Mouse (Mus musculus): ENCODE results near the gene Zmiz1. TPM values are rescaled to one million over a fixed set of nuclear protein-coding genes. Genes with fewer than 3 reads are reported as not detected.

The Zmiz1 gene
- polyA plus RNA-seq, 1 experiment: 99.2 TPM

DNA sequence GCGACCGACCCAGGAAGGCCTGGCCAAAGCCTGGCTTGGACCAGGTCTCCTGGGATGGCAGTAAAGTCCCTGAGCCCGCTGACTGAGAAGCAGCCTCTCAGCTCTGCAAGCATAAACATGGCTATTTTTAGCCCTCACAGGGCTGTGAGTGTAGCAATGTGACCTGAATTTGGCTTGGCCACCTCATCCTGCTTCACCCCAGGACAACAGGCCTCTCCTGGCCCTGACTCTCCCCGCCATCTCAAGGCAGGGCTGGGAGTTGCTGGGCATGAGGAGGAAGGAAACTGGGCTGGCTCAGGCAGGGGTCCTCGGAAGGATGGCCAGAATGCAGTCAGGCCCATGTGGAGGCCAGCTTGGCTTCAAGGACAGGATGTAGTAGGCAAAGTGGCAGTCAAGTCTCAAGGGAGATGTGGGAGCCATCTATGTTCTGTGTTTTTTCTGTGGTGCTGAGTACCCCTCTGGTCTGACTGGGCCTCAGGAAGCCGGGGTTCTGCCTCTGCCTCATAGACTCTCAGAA lies 29.2 kb downstream of the Zmiz1 start:
- Histone ChIP-seq H3K27ac (ENCODE audit: insufficient read depth, low read depth, low read length) (peak overlapping the region; percentile 52), H3K4me3 (ENCODE audit: insufficient read depth, low read length) (no peak overlapping the region), H3K4me1 (ENCODE audit: control insufficient read depth, insufficient read depth, low read length) (peaks cover 91% of the 10 kb centered on the region)
- TF ChIP-seq POLR2A (IDR thresholded peaks at IDR 0.05; ENCODE audit: borderline replicate concordance, low read depth, low read length): no peak

DNA sequence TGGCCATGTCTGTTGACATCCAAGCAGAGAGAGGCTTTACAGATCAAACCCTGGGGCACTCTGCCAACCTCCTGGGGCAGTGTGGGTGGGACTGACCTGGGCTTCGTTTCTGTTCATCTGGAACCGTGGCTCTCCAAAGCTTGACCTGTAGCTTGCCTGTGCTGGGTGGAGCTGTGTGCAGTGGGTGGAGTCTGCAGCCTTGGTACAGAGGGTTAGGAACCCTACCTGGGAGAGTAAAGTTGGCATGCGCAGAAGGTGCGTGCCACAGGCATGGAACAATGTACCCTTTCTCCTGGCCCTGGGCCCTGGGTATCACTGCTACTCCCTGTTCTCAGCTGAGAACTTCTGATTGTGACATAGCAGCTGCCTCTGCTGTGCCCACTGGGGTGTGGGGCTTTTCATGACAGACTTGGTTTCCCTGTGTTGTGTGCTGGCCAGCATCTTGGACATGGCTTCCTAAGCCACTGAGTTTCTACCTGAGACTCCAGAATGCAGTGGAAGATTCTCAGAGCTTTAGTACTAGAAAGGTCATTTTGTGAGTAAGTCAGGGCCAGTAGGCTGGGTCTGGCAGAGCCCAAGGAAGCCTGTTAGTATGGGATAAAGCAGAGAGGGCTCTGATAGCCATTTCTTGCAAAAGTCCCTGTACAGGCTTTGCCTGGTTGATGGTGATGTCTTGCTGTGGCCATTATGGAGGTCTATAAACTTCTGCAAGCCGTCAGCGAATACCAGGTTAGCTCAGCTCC lies 30.5 kb downstream of the Zmiz1 start:
- TF ChIP-seq CTCF (IDR thresholded peaks at IDR 0.05; ENCODE audit: low read depth, low read length) (no peak), POLR2A (IDR thresholded peaks at IDR 0.05; ENCODE audit: borderline replicate concordance, low read depth, low read length) (no peak)
- peaks cover 91% of the 10 kb centered on the region for H3K4me1 ChIP-seq (ENCODE audit: control insufficient read depth, insufficient read depth, low read length)
- no peak overlapping the region for H3K27ac ChIP-seq (ENCODE audit: insufficient read depth, low read depth, low read length)
- no peak overlapping the region for H3K4me3 ChIP-seq (ENCODE audit: insufficient read depth, low read length)

DNA sequence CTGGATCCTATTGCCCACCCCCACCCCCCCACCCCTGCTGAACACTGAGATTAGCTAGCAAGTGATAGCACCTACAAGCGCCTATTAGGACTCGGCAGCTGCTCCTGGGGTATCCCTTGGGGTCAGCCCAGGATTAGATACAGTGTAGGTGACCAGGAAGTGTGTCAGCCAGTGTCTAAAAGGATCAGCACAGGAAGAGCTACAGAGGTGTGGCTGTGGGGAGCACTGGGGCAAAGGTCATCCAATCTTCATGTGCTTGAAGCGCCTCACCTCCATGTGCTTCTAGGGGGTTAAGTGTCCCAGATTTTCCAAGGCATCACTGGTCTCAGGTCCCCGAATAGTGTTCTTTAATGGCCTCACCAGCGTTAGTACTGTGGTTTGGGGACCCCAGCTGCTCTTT lies 33.0 kb downstream of the Zmiz1 start:
- no peak for TF ChIP-seq POLR2A (IDR thresholded peaks at IDR 0.05; ENCODE audit: borderline replicate concordance, low read depth, low read length)
- Histone ChIP-seq H3K4me1 (ENCODE audit: control insufficient read depth, insufficient read depth, low read length) (peaks cover 91% of the 10 kb centered on the region), H3K27ac (ENCODE audit: insufficient read depth, low read depth, low read length) (no peak overlapping the region), H3K4me3 (ENCODE audit: insufficient read depth, low read length) (no peak overlapping the region)

DNA sequence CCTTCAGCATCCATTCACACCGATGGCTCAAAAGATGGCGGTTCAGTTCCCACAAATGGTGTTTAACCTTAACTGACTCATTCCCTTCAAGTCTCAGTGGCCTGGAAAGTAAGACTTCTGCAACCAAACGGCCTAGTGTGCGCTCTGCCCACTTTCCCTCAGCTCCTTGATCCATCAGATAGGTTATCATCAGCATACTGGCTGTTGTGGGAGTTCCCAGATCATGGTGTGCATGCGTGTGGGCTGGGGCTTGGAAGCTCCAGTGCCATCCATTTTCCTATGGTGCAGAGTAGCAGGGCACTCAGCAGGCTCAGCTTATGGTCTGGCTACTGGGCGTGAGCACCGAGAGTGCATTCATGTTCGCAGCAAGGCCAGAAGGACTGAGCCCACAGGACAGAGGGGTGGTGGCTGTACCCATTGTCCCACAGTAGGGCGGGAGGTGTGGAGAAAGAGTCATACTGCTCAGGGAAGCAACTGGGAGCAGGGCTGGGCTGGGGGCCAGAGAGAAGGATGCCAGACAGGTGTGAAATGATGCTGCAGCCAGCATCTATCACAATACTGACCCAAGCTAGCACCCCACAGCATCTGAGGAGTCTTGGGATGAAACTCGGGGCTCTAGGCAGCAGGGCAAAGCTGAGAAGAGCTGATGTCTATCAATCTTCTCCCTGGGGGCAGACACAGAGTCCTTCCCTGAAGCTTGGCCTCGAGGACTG lies 33.7 kb downstream of the Zmiz1 start:
- H3K4me1 ChIP-seq (ENCODE audit: control insufficient read depth, insufficient read depth, low read length): peaks cover 91% of the 10 kb centered on the region
- no peak overlapping the region for H3K4me3 ChIP-seq (ENCODE audit: insufficient read depth, low read length)

DNA sequence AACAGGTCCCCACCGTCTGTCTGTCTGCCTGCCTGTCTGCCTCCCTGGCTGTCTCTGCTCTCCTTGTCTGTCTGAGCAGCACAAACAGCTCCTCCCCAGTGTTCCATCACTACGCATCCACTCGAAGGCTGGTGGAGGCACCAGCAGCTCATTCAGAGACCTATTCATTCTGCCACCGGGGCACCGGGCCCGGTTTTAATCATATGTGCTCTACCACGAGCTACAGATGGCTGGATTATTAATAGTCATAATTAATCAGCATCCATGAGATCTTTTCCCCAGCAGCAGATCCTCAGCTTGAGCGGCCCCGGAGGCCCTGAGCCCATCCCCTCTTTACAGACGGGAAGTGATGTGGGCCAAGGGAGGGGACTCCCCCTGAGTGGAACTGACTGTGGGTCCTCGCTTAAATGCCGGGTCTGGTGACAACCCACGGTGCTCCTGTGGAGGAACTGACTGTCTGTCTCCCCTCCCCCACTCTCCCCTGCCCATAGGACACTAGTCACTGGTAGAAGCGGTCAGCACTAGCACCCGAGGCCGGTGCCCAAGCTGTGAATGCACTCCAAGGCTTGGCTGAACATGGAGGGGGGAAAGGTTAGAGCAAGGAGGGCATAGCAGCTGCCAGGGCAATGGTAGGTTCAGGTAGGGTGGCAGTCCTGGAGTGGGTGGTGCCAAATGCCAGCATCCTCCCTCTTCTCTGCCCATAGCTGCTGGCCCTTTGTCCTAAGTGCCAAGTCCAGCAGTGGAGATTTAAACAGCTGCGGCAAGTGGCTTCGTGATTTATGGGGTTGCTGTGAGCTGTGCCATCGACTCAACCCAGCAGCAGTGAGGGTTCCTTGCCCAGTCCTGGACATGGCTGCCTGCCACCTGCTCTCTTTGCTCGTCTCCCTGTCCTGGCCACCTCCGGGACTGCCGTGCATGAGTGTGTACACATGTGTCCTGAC lies 34.6 kb downstream of the Zmiz1 start:
- H3K4me3 ChIP-seq (ENCODE audit: insufficient read depth, low read length): no peak overlapping the region
- peaks cover 89% of the 10 kb centered on the region for H3K4me1 ChIP-seq (ENCODE audit: control insufficient read depth, insufficient read depth, low read length)
- peak overlapping the region; percentile 26 for H3K27ac ChIP-seq (ENCODE audit: insufficient read depth, low read depth, low read length)
- TF ChIP-seq POLR2A (IDR thresholded peaks at IDR 0.05; ENCODE audit: borderline replicate concordance, low read depth, low read length) (no peak), CTCF (IDR thresholded peaks at IDR 0.05; ENCODE audit: low read depth, low read length) (no peak)

More for the DNA sequence above, 33.7 kb downstream of the Zmiz1 start:
- H3K27ac ChIP-seq (ENCODE audit: insufficient read depth, low read depth, low read length): peak overlapping the region; percentile 26
- TF ChIP-seq POLR2A (IDR thresholded peaks at IDR 0.05; ENCODE audit: borderline replicate concordance, low read depth, low read length) (no peak), CTCF (IDR thresholded peaks at IDR 0.05; ENCODE audit: low read depth, low read length) (no peak)

DNA sequence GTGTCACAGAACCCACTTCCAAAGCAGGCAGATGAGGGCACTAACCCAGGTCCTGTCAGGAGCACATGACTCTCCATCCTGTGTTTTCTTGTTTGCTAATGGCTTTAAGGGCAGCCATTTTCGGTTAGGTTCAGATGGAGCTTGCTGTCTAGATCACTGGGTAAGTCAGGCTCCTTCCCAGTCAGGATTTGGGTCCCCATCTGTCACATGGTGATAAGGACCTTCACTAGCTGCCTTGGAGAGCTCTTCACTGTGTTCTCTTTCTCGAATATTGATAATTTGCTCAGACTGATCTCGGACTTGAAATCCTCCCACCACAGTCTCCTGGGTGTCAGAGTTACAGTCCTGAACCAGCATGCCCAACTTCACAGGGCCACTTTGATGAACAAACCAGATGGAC lies 35.8 kb downstream of the Zmiz1 start:
- TF ChIP-seq POLR2A (IDR thresholded peaks at IDR 0.05; ENCODE audit: borderline replicate concordance, low read depth, low read length): no peak
- no peak for TF ChIP-seq CTCF (IDR thresholded peaks at IDR 0.05; ENCODE audit: low read depth, low read length)
- no peak overlapping the region for H3K4me3 ChIP-seq (ENCODE audit: insufficient read depth, low read length)
- H3K27ac ChIP-seq (ENCODE audit: insufficient read depth, low read depth, low read length): no peak overlapping the region
- H3K4me1 ChIP-seq (ENCODE audit: control insufficient read depth, insufficient read depth, low read length): peaks cover 82% of the 10 kb centered on the region

DNA sequence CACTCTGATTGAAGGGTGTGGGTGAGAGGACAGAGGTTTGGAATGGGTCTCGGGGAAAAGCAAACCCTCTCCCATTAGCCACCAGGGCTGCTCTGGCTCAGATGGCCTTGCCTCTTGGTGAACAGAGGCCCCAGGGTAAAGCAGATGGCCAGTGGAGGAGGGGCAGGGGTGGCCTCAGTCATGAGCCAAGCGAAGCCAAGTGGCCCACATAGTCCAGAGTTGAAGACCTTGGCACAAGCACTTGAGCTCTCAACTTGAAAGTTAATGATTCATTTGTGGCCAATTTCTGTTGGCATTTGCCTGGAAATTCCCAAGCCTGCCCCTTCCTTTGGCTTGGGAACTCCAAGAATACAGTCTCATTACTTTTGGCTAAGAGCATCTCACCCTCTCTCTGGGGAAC lies 37.1 kb downstream of the Zmiz1 start:
- H3K27ac ChIP-seq (ENCODE audit: insufficient read depth, low read depth, low read length): no peak overlapping the region
- TF ChIP-seq CTCF (IDR thresholded peaks at IDR 0.05; ENCODE audit: low read depth, low read length) (no peak), POLR2A (IDR thresholded peaks at IDR 0.05; ENCODE audit: borderline replicate concordance, low read depth, low read length) (no peak)
- H3K4me1 ChIP-seq (ENCODE audit: control insufficient read depth, insufficient read depth, low read length): peaks cover 83% of the 10 kb centered on the region
- no peak overlapping the region for H3K4me3 ChIP-seq (ENCODE audit: insufficient read depth, low read length)

DNA sequence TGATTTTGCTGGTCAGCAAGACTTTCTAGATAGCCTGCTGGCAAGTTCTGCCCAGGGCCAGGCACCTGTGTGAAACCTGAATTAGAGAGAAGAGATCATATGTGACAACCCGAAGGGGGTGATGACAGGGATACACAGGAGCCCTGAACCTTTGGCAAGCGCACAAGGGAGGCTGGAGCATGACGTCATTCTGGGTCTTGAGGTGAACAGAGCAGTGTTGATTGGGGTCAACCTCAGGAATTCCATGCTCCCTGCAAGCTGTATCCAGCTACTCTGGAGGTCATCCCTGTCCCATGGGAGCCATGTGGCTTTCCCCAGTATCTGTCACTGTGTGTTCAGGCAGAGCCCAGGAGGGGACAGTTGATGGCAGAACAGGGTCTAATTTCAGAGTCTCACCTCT lies 38.0 kb downstream of the Zmiz1 start:
- H3K4me3 ChIP-seq (ENCODE audit: insufficient read depth, low read length): no peak overlapping the region
- H3K4me1 ChIP-seq (ENCODE audit: control insufficient read depth, insufficient read depth, low read length): peaks cover 87% of the 10 kb centered on the region
- H3K27ac ChIP-seq (ENCODE audit: insufficient read depth, low read depth, low read length): no peak overlapping the region
- TF ChIP-seq CTCF (IDR thresholded peaks at IDR 0.05; ENCODE audit: low read depth, low read length) (no peak), POLR2A (IDR thresholded peaks at IDR 0.05; ENCODE audit: borderline replicate concordance, low read depth, low read length) (no peak)

DNA sequence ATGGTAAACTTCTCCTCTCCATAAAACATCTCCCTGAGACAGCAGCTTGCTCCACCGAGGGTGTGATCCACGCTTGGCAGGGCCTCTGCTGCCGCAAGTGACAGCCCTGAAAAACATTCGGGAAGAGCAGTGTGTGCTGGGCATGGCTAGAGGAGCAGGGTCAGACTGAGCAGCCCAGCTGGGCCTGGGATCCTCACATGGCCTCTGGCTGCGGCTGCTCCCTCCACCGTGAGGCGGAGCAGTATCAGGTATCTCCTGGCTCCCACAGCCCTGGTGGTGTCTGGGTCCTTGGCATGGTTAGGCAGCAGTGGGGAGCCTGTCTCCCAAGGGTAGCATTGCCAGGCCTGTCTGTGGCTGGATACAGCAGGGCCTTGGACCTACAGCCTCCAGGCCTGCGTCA lies 38.6 kb downstream of the Zmiz1 start:
- TF ChIP-seq POLR2A (IDR thresholded peaks at IDR 0.05; ENCODE audit: borderline replicate concordance, low read depth, low read length) (no peak), CTCF (IDR thresholded peaks at IDR 0.05; ENCODE audit: low read depth, low read length) (no peak)
- Histone ChIP-seq H3K27ac (ENCODE audit: insufficient read depth, low read depth, low read length) (no peak overlapping the region), H3K4me1 (ENCODE audit: control insufficient read depth, insufficient read depth, low read length) (peaks cover 89% of the 10 kb centered on the region), H3K4me3 (ENCODE audit: insufficient read depth, low read length) (no peak overlapping the region)

Data from bone marrow macrophage, adult 2 months (primary cell).